Mouse (Mus musculus) brain, embryonic 14.5 days (tissue): Measurements from ENCODE around the gene Jdp2.

Source experiments
- CTCF ChIP-seq: fragments of 200-500 bp; IDR thresholded peaks from 2 replicates; pipeline ENCODE4 v1.5.1; 2012; ENCODE audit warnings: inconsistent platforms, mild to moderate bottlenecking, moderate library complexity, borderline replicate concordance; ENCODE audit not compliant: insufficient read depth, insufficient read length; ENCODE audit errors: extremely low read depth
- POLR2A ChIP-seq: fragments of 200-500 bp; IDR thresholded peaks from 2 replicates; pipeline ENCODE4 v1.6.1; 2012; ENCODE audit warnings: mild to moderate bottlenecking, inconsistent platforms, borderline replicate concordance; ENCODE audit not compliant: poor library complexity, insufficient read depth, insufficient read length, severe bottlenecking; ENCODE audit errors: extremely low read depth

DNA sequence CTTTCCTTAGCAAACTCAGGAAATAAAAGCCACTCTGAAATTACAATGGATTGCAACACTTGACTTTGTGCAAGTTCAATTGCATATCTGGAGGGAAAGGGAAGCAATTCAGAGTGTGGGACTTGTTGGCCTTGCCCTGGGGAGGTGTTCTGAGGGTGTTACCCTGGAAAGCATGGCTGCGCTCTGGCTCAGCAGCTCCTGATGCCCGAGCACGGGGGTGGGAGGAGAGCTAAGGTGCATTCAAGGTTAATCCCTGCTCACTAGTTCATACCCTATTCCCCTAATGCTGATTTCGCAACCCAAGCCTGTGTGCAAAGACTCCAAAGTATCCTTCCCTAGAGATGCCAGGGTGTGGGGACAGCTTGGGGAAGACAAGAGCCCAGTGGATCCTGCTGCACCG is 44.9 kb downstream of the Jdp2 start:
- TF ChIP-seq CTCF (no peak), POLR2A (no peak)
